Mouse (Mus musculus) left cerebral cortex, adult 18-20 months (tissue): ENCODE measurements around the gene Fbxo11. TPM values are rescaled to one million over a fixed set of nuclear protein-coding genes. Genes with fewer than 3 reads are reported as not detected.

Source experiments
- DNase-seq, 2 experiments: peaks; one replicate each; pipeline ENCODE4 v3.0.0; 2021 to 2022; ENCODE audit warnings: low spot score in 2 of 2, mixed read lengths in 1 of 2
- total RNA-seq, 2 experiments: library from RNA; stranded (reverse); gene quantifications; 2 replicates each; pipeline ENCODE4 v1.2.3; 2021

Gene Fbxo11
- total RNA-seq, 2 experiments from 2014 or later, result 112 to 118 TPM

- no peak for DNase-seq
These were observed 3.1 kb upstream of the Fbxo11 start for GRCm38 (mm10) chr17:88068024-88068719.

GRCm38 (mm10) chr17:88067202-88067901 lies 2.3 kb upstream of the Fbxo11 start:
- no peak for DNase-seq

- DNase-seq, result no peak
These were observed 1.7 kb upstream of the Fbxo11 start for GRCm38 (mm10) chr17:88066799-88067198.

GRCm38 (mm10) chr17:88065801-88066646 lies 933 bp upstream of the Fbxo11 start:
- DNase-seq, result peak; percentile 84 to 86

- DNase-seq, result peak; percentile 32 to 57
These were observed 602 bp downstream of the Fbxo11 start for GRCm38 (mm10) chr17:88064347-88065030.

- DNase-seq, result peak; percentile 49 to 72
These were observed 1.1 kb downstream of the Fbxo11 start for GRCm38 (mm10) chr17:88063980-88064346.

- DNase-seq, result no peak
These were observed 2.1 kb downstream of the Fbxo11 start for GRCm38 (mm10) chr17:88062860-88063580.

GRCm38 (mm10) chr17:88061942-88062341 lies 3.1 kb downstream of the Fbxo11 start:
- DNase-seq, result no peak

- DNase-seq, result no peak
These were observed 6.8 kb downstream of the Fbxo11 start for GRCm38 (mm10) chr17:88058280-88058679.

GRCm38 (mm10) chr17:88057846-88058245 lies 7.2 kb downstream of the Fbxo11 start:
- no peak for DNase-seq

- DNase-seq, result no peak
These were observed 13.4 kb downstream of the Fbxo11 start for GRCm38 (mm10) chr17:88051679-88052078.

- DNase-seq, result no peak
These were observed 14.2 kb downstream of the Fbxo11 start for GRCm38 (mm10) chr17:88050892-88051291.

- no peak for DNase-seq
These were observed 14.8 kb downstream of the Fbxo11 start for GRCm38 (mm10) chr17:88050318-88050717.

- no peak for DNase-seq
These were observed 22.7 kb downstream of the Fbxo11 start for GRCm38 (mm10) chr17:88042099-88043086.

GRCm38 (mm10) chr17:88040810-88041209 lies 24.3 kb downstream of the Fbxo11 start:
- no peak for DNase-seq

- DNase-seq, result no peak
These were observed 30.7 kb downstream of the Fbxo11 start for GRCm38 (mm10) chr17:88034418-88034817.

GRCm38 (mm10) chr17:88031755-88032154 lies 33.3 kb downstream of the Fbxo11 start:
- no peak for DNase-seq

GRCm38 (mm10) chr17:88029194-88029970 lies 35.7 kb downstream of the Fbxo11 start:
- DNase-seq, result peak; percentile 56 to 74
